Mouse (Mus musculus) retina, postnatal 1 day (tissue): ENCODE results near the gene S100a6.

Experiments used
- DNase-seq: peaks from one replicate; pipeline ENCODE4 v3.0.0-alpha.2; 2012

S100a6 gene

DNA sequence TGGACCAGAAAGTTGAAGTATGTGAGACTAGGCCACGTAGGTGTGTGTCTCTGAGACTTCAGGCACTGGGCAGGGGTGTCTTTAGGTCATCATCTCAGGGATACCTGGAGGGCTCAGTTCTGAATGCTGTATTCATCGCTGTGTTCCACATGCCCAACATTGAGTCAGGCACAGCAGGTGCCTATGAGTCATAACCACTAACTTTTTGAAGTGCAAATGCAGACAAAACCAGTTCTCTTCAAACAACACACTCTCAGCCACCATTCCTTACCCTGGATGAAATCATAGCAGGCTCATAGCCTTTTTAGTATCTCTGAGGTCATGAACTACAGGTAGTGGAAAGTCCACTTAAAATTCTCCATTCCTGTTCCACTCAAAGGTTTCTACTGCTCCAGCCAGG, 16.6 kb downstream of the S100a6 start:
- no peak for DNase-seq

DNA sequence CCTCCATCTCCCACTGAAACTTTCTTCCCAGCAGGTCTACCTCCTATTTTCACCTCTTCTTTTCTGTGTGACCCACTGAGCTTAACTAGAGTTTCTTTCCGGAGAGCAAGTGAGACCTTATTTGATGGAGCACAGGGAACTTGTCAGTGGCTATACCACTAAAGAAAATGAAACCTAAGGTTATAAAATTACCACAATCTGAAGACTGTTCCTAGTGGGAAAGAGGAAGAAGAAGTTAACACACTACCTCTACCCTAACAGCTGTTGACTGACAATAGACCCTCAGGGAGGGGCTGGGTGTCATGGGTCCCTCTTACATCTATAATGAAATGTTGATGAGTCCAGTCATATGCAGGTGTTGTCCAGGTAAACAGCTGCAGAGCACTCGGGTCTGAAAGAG, 19.3 kb downstream of the S100a6 start:
- no peak for DNase-seq

GRCm38 (mm10) chr3:90638511-90639275, 26.0 kb downstream of the S100a6 start:
- DNase-seq: peak; percentile 25

DNA sequence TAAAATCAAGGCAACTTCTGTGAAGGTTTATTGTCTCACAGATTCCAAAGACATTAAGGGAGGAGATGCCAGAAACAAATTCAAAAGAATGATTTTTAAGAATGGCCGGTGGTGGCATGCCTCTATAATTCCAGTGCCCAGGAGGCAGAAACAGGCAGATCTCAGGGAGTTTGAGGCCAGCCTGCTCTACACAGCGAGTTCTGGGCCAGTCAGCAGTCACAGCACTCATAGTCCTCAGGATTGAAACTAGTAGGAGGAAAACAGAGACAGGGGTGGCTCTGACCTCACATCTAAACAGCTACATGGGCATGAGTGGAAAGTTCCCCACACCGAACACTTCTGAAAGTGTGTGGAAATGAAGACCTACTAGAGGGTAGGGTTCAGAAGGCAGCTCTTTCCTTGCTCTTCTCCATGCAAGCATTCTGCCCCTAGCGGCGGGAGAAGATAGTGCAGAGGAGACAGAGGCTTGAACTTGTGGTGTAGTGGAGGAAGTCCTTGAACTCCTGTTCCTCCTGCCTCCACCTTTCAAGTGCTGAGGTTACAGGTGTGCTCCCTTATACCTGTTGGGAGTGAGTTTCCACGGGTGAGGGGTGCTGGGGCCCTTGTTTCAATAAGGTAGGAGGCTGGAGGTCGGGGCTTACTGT, 27.0 kb downstream of the S100a6 start:
- peak; percentile 59 for DNase-seq

GRCm38 (mm10) chr3:90640981-90641380, 28.3 kb downstream of the S100a6 start:
- no peak for DNase-seq

DNA sequence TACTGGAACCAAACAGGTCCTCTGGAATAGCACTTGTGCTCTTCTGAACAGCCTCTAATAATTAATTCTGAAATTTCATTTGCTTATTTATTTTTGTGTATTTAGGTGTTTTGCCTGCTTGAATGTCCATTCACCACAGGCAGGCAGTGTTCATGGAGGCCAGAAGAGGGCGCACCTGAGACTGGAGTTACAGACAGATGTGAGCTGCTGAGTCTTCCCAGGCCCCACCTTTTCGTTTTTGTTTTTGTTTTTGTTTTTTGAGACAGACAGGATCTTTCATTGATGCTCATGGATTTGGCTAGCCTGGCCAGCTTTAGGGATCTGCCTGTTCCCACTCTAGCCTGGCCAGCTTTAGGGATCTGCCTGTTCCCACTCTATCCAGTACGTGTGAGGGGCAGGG, 31.5 kb downstream of the S100a6 start:
- peak; percentile 47 for DNase-seq

DNA sequence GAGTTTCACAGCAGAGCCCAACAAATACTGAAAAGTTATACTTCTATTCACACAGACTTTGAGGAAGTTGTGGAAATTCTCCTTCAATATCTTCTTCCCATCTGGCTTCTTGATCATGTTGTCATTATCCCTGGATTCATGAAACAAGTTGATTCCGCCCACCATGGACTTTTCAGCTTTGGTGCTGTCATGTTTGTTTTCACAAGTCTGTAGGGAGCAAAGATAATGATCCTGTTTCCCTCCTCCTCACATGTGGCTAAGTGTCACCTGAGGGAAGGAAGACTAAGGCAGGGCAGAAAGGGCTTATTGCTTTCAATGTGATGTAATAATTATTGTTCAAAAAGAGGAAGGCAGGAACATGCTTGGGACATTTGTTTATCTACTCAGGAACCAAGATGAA, 34.6 kb downstream of the S100a6 start:
- no peak for DNase-seq

DNA sequence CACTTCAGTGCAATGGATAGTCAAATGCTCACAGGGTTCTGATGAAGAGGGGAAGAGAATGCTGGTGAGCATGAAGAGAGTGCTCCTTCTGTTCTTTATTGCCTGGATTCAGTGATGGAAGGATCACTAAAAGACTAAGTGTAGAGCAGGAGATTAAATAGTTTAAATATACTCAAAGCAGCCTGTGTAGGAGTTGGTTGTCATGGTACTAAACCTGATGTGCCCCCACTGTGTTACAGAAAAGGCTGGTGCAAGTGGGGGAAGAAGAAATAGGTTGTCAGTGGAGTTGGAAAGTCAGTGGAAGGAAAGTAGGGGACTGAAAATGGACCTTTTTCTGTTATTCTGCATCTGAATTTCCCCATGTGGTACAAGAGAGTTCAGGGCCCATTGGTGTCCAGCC, 36.3 kb downstream of the S100a6 start:
- DNase-seq: no peak

DNA sequence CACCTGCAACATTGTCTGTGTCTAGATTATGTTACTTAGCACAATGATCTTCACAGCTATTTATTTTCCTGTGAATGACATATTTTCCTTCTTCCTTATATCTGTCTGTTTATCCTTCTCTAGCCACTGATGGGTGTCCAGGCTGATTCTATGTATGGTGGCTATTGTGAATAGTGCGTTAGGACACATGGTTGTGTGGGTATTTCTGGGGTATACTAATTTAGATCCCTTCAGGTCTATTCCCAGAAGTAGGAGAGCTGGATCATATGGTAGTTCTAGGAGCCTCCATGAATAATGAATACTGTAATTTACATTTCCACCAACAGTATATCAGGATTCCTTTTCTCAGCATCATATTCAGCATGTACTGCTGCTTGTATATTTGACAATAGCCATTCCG, 37.1 kb downstream of the S100a6 start:
- DNase-seq: no peak

DNA sequence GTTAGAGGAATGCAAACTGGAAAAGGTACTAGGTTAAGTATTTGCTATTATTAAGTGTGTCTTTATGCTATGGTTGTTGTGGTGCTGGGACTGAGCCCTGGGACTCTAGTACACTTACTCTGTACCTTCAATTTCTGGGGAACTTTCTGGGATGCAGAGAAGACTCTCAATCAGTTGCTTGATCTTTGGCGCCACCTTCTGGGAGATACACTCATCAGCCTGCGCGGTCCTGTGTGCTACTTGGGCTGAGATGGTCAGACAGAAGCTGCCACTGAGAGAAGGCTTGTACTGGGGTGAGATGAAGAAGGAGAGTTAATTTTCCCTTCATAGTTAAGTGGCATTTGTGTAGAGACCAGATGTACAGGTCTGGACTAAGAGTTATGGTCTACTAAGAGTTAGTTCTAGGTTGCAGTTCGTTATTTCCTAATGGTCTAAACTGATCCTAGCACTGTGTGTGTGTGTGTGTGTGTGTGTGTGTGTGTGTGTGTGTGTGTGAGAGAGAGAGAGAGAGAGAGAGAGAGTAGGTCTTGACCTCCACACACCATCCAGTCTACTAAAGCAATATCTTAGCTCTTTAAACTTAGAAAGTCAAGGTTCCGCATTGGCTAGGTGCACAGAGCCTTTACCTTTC, 40.3 kb downstream of the S100a6 start:
- DNase-seq: peak; percentile 86

DNA sequence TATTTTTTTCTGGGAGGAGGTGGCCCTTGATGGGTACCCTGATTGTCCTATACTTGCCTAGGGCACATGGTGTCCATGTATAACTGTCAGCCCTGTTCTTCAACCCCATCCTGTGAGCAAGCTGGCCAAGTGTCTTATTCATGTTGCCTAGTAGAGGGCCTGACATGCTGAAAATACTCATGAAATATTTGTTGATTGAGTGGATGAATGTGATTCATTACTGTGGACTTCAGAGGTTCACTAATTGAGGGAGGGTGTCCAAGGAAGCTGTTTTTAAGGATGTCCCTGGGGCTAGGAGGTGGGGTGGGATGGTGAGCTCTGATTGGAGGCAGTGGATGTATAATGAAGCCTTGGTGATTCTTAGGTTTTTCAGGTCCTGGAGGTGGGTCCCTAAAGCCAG, 41.0 kb downstream of the S100a6 start, which contains the start of gene S100a7a:
Gene S100a7a (plus strand): TSS at position 301 of the 400 bp plus-strand sequence.
- DNase-seq: no peak

DNA sequence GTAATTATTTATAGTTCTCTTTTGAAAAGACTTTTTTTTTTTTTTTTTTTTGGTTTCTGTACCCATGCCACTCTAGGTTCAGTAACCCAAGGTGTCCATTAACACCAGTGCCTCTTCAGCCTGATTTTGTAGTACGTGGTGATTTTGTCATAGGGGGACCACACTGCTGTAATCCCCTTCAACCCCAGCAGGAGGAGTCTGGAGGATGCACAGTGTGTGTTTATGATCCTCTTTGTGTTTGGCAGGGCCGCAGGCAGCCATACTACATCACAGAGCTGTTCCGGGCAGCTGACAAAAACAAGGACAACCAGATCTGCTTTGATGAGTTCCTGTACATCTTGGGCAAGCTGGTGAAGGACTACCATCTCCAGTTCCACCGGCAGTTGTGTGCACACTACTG, 44.7 kb downstream of the S100a6 start:
- peak; percentile 14 for DNase-seq

GRCm38 (mm10) chr3:90659364-90660044, 46.8 kb downstream of the S100a6 start:
- no peak for DNase-seq

DNA sequence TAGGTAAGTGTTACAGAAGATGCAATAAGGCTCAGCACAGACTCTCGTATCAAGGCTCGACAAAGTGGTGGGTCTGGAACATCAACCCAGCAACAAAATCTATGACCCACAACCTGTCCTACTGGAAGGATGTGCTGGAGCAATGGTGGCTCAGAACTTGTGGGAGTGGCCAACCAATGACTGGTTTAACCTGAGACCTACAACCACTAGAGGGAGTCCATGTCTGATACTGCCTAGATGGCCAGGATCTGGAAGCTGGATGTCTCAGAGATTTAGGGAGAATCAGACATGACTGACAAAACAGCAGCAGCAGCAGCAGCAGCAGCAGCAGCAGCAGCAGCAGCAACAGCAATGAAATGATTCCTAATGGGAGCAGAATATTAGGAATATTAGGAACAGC, 51.5 kb downstream of the S100a6 start:
- peak; percentile 20 for DNase-seq

- peak; percentile 12 for DNase-seq
Measured at GRCm38 (mm10) chr3:90668846-90669245, 56.2 kb downstream of the S100a6 start, which contains the start of gene S100a8. Gene S100a8 (plus strand): TSS chr3:90668978.
